Mouse (Mus musculus) olfactory bulb, adult 2 months (tissue): ENCODE data around the gene Fsd1.

ENCODE experiments used
- CTCF ChIP-seq: fragments of 200-500 bp; IDR thresholded peaks from 2 replicates; pipeline ENCODE4 v1.5.1; 2012; ENCODE audit warnings: low read depth, mild to moderate bottlenecking, low read length, moderate library complexity; ENCODE audit not compliant: insufficient read depth
- POLR2A ChIP-seq: fragments of 200-500 bp; IDR thresholded peaks from 2 replicates; pipeline ENCODE4 v1.6.1; 2012; ENCODE audit warnings: mild to moderate bottlenecking, low read depth, low read length, moderate library complexity; ENCODE audit not compliant: insufficient read depth

DNA sequence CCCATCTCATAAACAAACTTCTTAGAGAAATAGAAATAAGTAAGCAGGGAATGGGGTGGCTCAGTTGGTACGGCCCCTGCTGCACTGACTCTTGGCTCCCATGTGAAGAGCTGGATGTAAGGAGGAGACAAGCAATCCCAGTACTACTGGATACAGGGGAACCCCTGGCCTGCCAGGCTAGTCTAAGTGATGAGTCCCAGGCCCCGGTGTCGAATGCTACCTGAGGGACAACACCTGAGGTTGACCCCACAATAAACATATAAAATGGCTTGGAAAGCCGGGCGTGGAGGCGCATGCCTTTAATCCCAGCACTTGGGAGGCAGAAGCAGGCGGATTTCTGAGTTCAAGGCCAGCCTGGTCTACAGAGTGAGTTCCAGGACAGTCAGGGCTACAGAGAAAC, 45.1 kb downstream of the Fsd1 start:
- TF ChIP-seq POLR2A (no peak), CTCF (no peak)
